8 mouse cellular contexts compared by ENCODE assay signal in the genomic region with DNA sequence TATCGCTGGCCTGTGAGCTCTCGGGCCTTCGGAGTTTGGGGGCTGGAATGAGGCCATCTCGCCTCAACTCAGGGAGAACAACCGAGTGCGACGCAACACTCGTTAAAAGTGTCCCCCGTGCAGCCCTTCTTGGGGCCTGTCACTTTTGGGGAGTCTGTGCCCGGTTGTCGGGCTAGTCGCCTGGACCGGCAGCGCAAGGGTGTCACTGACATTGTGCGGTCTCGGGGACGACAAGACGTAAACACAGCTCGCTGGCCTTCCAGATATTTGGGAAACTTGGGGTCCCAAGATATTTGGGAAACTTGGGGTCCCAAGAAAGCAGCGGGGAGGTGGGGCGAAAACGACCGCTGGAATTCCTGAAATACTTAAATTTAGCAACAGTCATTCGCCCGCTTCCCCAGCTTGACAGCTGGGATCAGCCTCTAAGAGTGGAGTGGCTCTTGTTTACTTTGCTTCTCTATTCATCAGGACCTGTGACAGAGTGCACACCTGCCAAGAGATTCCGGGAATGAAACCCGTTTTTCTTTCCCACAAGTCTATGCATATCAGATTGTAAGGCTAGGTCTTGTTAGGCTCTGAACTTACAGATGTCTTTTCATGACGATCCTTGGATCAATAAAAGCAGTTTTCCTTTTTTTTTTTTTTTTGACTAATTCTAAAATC. TPM values are rescaled to one million over a fixed set of nuclear protein-coding genes. Genes with fewer than 3 reads are reported as not detected.
A peak's percentile ranks its signal among the peaks of the same experiment; 100 is the strongest.
DNase-seq lines count a peak whose midpoint lies in the region; ATAC-seq and TF ChIP-seq lines count a peak whose summit lies in the region.

No protein-coding gene starts in this region.

- H3K9me3 ChIP-seq in kidney, embryonic 15.5 days (replicated peaks): no peaks in the 10 kb centered on the region
- no peaks in the 10 kb centered on the region for H3K9me3 ChIP-seq in intestine, embryonic 14.5 days (ENCODE audit: control insufficient read depth, low read length)

- no peaks in the 10 kb centered on the region for H3K27me3 ChIP-seq in kidney, embryonic 15.5 days
- no peaks in the 10 kb centered on the region for H3K27me3 ChIP-seq in intestine, embryonic 14.5 days (replicated peaks; ENCODE audit: control insufficient read depth, insufficient read depth, low read length)

- 1% methylated on average over 28 of the region's 28 CpGs for WGBS in kidney, embryonic 15.5 days
- WGBS in intestine, embryonic 14.5 days: under 1% methylated on average over 28 of the region's 28 CpGs

- peak overlapping the region; percentile 73 for H3K4me3 ChIP-seq in kidney, embryonic 15.5 days (replicated peaks)
- peak overlapping the region; percentile 96 for H3K4me3 ChIP-seq in embryonic fibroblast, embryonic 13.5 days (ENCODE audit: insufficient read depth, low read length)
- peak overlapping the region; percentile 97 for H3K4me3 ChIP-seq in intestine, embryonic 14.5 days (ENCODE audit: low read depth, low read length)

- peak overlapping the region; percentile 91 for H3K27ac ChIP-seq in kidney, embryonic 15.5 days
- H3K27ac ChIP-seq in embryonic fibroblast, embryonic 13.5 days (ENCODE audit: insufficient read depth, low read length): no peak overlapping the region
- peak overlapping the region; percentile 82 for H3K27ac ChIP-seq in intestine, embryonic 14.5 days (ENCODE audit: low read depth)

- peaks cover 23% of the 10 kb centered on the region for H3K4me1 ChIP-seq in kidney, embryonic 15.5 days
- peaks cover 5% of the 10 kb centered on the region for H3K4me1 ChIP-seq in embryonic fibroblast, embryonic 13.5 days (ENCODE audit: control insufficient read depth, insufficient read depth, low read length)
- peaks cover 13% of the 10 kb centered on the region; the same call in 1 of the 2 replicates for H3K4me1 ChIP-seq in intestine, embryonic 14.5 days (replicated peaks; ENCODE audit: control insufficient read depth, insufficient read depth, low read length)

- peaks cover 21% of the 10 kb centered on the region for H3K36me3 ChIP-seq in kidney, embryonic 15.5 days
- H3K36me3 ChIP-seq in intestine, embryonic 14.5 days (ENCODE audit: control insufficient read depth, insufficient read depth, low read length): peaks cover 7% of the 10 kb centered on the region; the same call in 1 of the 2 replicates

- peak overlapping the region; percentile 89 for H3K4me2 ChIP-seq in kidney, embryonic 15.5 days
- H3K4me2 ChIP-seq in intestine, embryonic 14.5 days (ENCODE audit: low read length): peak overlapping the region; percentile 83

- DNase-seq in kidney, postnatal 36 days: no peak
- no peak for DNase-seq in intestine, embryonic 14.5 days (ENCODE audit: low spot score)
- no peak for DNase-seq in B cell, adult 2 months
- DNase-seq in urinary bladder, postnatal 14 days (ENCODE audit: low spot score): no peak
- DNase-seq in natural killer cell, adult 2 months (ENCODE audit: low spot score in 2 of 2): no peak

- H3K9ac ChIP-seq in kidney, embryonic 15.5 days: peak overlapping the region; percentile 87
- H3K9ac ChIP-seq in intestine, embryonic 14.5 days (ENCODE audit: low read length): peak overlapping the region; percentile 84

- no peak for TF ChIP-seq CTCF in embryonic fibroblast, embryonic 13.5 days (IDR thresholded peaks at IDR 0.05; ENCODE audit: borderline replicate concordance, insufficient read depth, low read length)

- no peak; the same call in 1 of the 2 replicates for ATAC-seq in kidney, embryonic 15.5 days (replicated peaks; ENCODE audit: low FRiP score)
- no peak; the same call in 1 of the 2 replicates for ATAC-seq in intestine, embryonic 14.5 days (replicated peaks; ENCODE audit: low FRiP score, low TSS enrichment, low read depth)
- ATAC-seq in megakaryocyte-erythroid progenitor cell, adult 5-6 weeks (replicated peaks; ENCODE audit: low FRiP score, low TSS enrichment, poor library complexity, severe bottlenecking): peak; percentile 43

- no peak for TF ChIP-seq POLR2A in embryonic fibroblast, embryonic 13.5 days (IDR thresholded peaks at IDR 0.05; ENCODE audit: low read depth, low read length)

RNA-seq across cellular contexts. Expression of a gene that starts 0.8 kb away (rescaled TPM):
- polyA plus RNA-seq in kidney, embryonic 15.5 days (2015; fragmentation: Nextera tagmentation; extraction: Ambion mirVana): 50.6 and 53.5 TPM in 2 replicates
- 25.8 and 35.4 TPM in 2 replicates for polyA plus RNA-seq in embryonic fibroblast, embryonic 13.5 days (2011; ENCODE audit: insufficient read length, low read depth, missing spikeins)
- 42.6 and 47.1 TPM in 2 replicates for polyA plus RNA-seq in intestine, embryonic 14.5 days (2014; fragmentation: Nextera tagmentation; extraction: Ambion mirVana)
- total RNA-seq in megakaryocyte-erythroid progenitor cell, adult 5-6 weeks (2014; fragmentation: Nextera tagmentation): 28.7 and 29.0 TPM in 2 replicates
- total RNA-seq in megakaryocyte-erythroid progenitor cell, adult 5-6 weeks (2017): 66.6 and 73.0 TPM in 2 replicates

RNA-seq across cellular contexts. Expression of a gene that starts 29.9 kb away (rescaled TPM):
- polyA plus RNA-seq in kidney, embryonic 15.5 days (2015; fragmentation: Nextera tagmentation; extraction: Ambion mirVana): 0.66 and 1.1 TPM in 2 replicates
- not detected in 2 replicates for polyA plus RNA-seq in embryonic fibroblast, embryonic 13.5 days (2011; ENCODE audit: insufficient read length, low read depth, missing spikeins)
- polyA plus RNA-seq in intestine, embryonic 14.5 days (2014; fragmentation: Nextera tagmentation; extraction: Ambion mirVana): 1.1 and 2.0 TPM in 2 replicates
- not detected in 2 replicates for total RNA-seq in megakaryocyte-erythroid progenitor cell, adult 5-6 weeks (2014; fragmentation: Nextera tagmentation)
- not detected in 2 replicates for total RNA-seq in megakaryocyte-erythroid progenitor cell, adult 5-6 weeks (2017)

RNA-seq across cellular contexts. Expression of a gene that starts 51.1 kb away (rescaled TPM):
- polyA plus RNA-seq in kidney, embryonic 15.5 days (2015; fragmentation: Nextera tagmentation; extraction: Ambion mirVana): 9.2 and 9.8 TPM in 2 replicates
- polyA plus RNA-seq in embryonic fibroblast, embryonic 13.5 days (2011; ENCODE audit: insufficient read length, low read depth, missing spikeins): 11.2 and 13.1 TPM in 2 replicates
- polyA plus RNA-seq in intestine, embryonic 14.5 days (2014; fragmentation: Nextera tagmentation; extraction: Ambion mirVana): 9.2 and 11.2 TPM in 2 replicates
- total RNA-seq in megakaryocyte-erythroid progenitor cell, adult 5-6 weeks (2014; fragmentation: Nextera tagmentation): 7.6 and 11.1 TPM in 2 replicates
- total RNA-seq in megakaryocyte-erythroid progenitor cell, adult 5-6 weeks (2017): 13.1 and 21.6 TPM in 2 replicates
